9 mouse cellular contexts compared by ENCODE assay signal in genomic region chr4:130308231-130309081, GRCm38 (mm10). TPM values are rescaled to one million over a fixed set of nuclear protein-coding genes. Genes with fewer than 3 reads are reported as not detected.
DNase-seq lines count a peak whose midpoint lies in the region; ATAC-seq and TF ChIP-seq lines count a peak whose summit lies in the region.
"Had no signal": no experiment of that assay in that cellular context is flagged by ENCODE, and none has a peak within 500 bp of the region (broad histone marks: within the 10 kb centered on the region; RNA-seq: fewer than 3 reads in every experiment).

Gene Fabp3, plus strand, starts transcription at chr4:130308595.
Gene Gm10570, minus strand, starts transcription at chr4:130308674.

- peak; percentile 15 for DNase-seq in ovary, postnatal 10 days (ENCODE audit: low spot score)
- no peak for DNase-seq in ovary, postnatal 14 days (ENCODE audit: low spot score)
- DNase-seq in liver, embryonic 11.5 days (ENCODE audit: low spot score) = peak; percentile 59
- peak; percentile 60 for DNase-seq in neural tube, embryonic 10.5 days (ENCODE audit: extremely low spot score, low spot score)
- DNase-seq in c-Kit-positive CD71-positive TER-119-positive erythroid progenitor cells, embryonic 14.5 days (ENCODE audit: low spot score) = no peak

- H3K9ac ChIP-seq in heart, embryonic 12.5 days = peak within 1 kb of the TSS; percentile 88
- peak within 1 kb of the TSS; percentile 66 for H3K9ac ChIP-seq in kidney, embryonic 16.5 days (replicated peaks; ENCODE audit: low read length)
- H3K9ac ChIP-seq in liver, embryonic 11.5 days (ENCODE audit: low read depth, low read length) = peak within 1 kb of the TSS; percentile 53

- under 1% methylated on average over 52 of the region's 52 CpGs for WGBS in heart, embryonic 12.5 days
- WGBS in kidney, embryonic 16.5 days = under 1% methylated on average over 52 of the region's 52 CpGs
- WGBS in liver, embryonic 11.5 days = under 1% methylated on average over 52 of the region's 52 CpGs

- TF ChIP-seq POLR2A in embryonic fibroblast, embryonic 13.5 days (IDR thresholded peaks at IDR 0.05; ENCODE audit: low read depth, low read length) = peak; percentile 47; the same call in 1 of the 2 replicates

- H3K4me1 ChIP-seq in embryonic fibroblast, embryonic 13.5 days (ENCODE audit: control insufficient read depth, insufficient read depth, low read length) = no peaks in the 10 kb centered on the region; the same call in 1 of the 2 replicates
- H3K4me1 ChIP-seq in heart, embryonic 12.5 days (replicated peaks) = peaks cover 45% of the 10 kb centered on the region
- peaks cover 18% of the 10 kb centered on the region for H3K4me1 ChIP-seq in kidney, embryonic 16.5 days (ENCODE audit: insufficient read depth, low read length)
- H3K4me1 ChIP-seq in liver, embryonic 11.5 days (replicated peaks; ENCODE audit: control insufficient read depth, insufficient read depth, low read length) = peaks cover 13% of the 10 kb centered on the region

- peaks cover 40% of the 10 kb centered on the region for H3K27me3 ChIP-seq in heart, embryonic 12.5 days (replicated peaks)
- peaks cover 31% of the 10 kb centered on the region for H3K27me3 ChIP-seq in kidney, embryonic 16.5 days (ENCODE audit: insufficient read depth, low read length)
- peaks cover 44% of the 10 kb centered on the region for H3K27me3 ChIP-seq in liver, embryonic 11.5 days (replicated peaks; ENCODE audit: control insufficient read depth, insufficient read depth, low read length)

- H3K27ac ChIP-seq in embryonic fibroblast, embryonic 13.5 days (ENCODE audit: insufficient read depth, low read length) = no peak within 1 kb of the TSS
- peak within 1 kb of the TSS; percentile 87 for H3K27ac ChIP-seq in heart, embryonic 12.5 days (ENCODE audit: poor library complexity, severe bottlenecking)
- H3K27ac ChIP-seq in kidney, embryonic 16.5 days (ENCODE audit: low read length) = peak within 1 kb of the TSS; percentile 82
- no peak within 1 kb of the TSS for H3K27ac ChIP-seq in liver, embryonic 11.5 days (ENCODE audit: low read depth, low read length)

- no peaks in the 10 kb centered on the region for H3K9me3 ChIP-seq in heart, embryonic 12.5 days (replicated peaks)
- no peaks in the 10 kb centered on the region for H3K9me3 ChIP-seq in kidney, embryonic 16.5 days (ENCODE audit: low read length)
- no peaks in the 10 kb centered on the region for H3K9me3 ChIP-seq in liver, embryonic 11.5 days (ENCODE audit: control insufficient read depth, low read length)
- H3K9me3 ChIP-seq: G1E had no signal

- H3K36me3 ChIP-seq in heart, embryonic 12.5 days = peaks cover 19% of the 10 kb centered on the region
- H3K36me3 ChIP-seq in kidney, embryonic 16.5 days (ENCODE audit: insufficient read depth, low read length) = no peaks in the 10 kb centered on the region
- H3K36me3 ChIP-seq in liver, embryonic 11.5 days (ENCODE audit: control insufficient read depth, insufficient read depth, low read length) = no peaks in the 10 kb centered on the region

- TF ChIP-seq CTCF in embryonic fibroblast, embryonic 13.5 days (IDR thresholded peaks at IDR 0.05; ENCODE audit: borderline replicate concordance, insufficient read depth, low read length) = no peak

- H3K4me3 ChIP-seq in embryonic fibroblast, embryonic 13.5 days (ENCODE audit: insufficient read depth, low read length) = peak within 1 kb of the TSS; percentile 51
- peak within 1 kb of the TSS; percentile 66 for H3K4me3 ChIP-seq in heart, embryonic 12.5 days
- H3K4me3 ChIP-seq in kidney, embryonic 16.5 days (ENCODE audit: low read length) = peak within 1 kb of the TSS; percentile 53
- H3K4me3 ChIP-seq in liver, embryonic 11.5 days (ENCODE audit: low read depth, low read length) = peak within 1 kb of the TSS; percentile 56

- peak within 1 kb of the TSS; percentile 80 for H3K4me2 ChIP-seq in heart, embryonic 12.5 days
- H3K4me2 ChIP-seq in kidney, embryonic 16.5 days (replicated peaks; ENCODE audit: low read depth, low read length) = peak within 1 kb of the TSS; percentile 93
- H3K4me2 ChIP-seq in liver, embryonic 11.5 days = peak within 1 kb of the TSS; percentile 96

- peak; percentile 72 for ATAC-seq in heart, embryonic 12.5 days (ENCODE audit: insufficient number of reproducible peaks, low FRiP score)
- ATAC-seq in kidney, embryonic 16.5 days (ENCODE audit: low FRiP score, low TSS enrichment) = peak; percentile 43; the same call in 1 of the 2 replicates
- peak; percentile 44 for ATAC-seq in liver, embryonic 11.5 days (replicated peaks; ENCODE audit: low FRiP score)

RNA-seq across cellular contexts. Expression of gene Fabp3, which starts in this region (rescaled TPM):
- 13.5 and 25.5 TPM in 2 replicates for polyA plus RNA-seq in embryonic fibroblast, embryonic 13.5 days (2011; ENCODE audit: insufficient read length, low read depth, missing spikeins)
- 762 and 794 TPM in 2 replicates for polyA plus RNA-seq in heart, embryonic 12.5 days (2016; fragmentation: Nextera tagmentation; extraction: Ambion mirVana)
- polyA plus RNA-seq in kidney, embryonic 16.5 days (2015; fragmentation: Nextera tagmentation; extraction: Ambion mirVana) = 136 and 161 TPM in 2 replicates
- polyA plus RNA-seq in liver, embryonic 11.5 days (2014; fragmentation: Nextera tagmentation; extraction: Ambion mirVana) = 5.0 and 6.4 TPM in 2 replicates
- polyA plus RNA-seq: G1E had no signal

RNA-seq across cellular contexts. Expression of gene Gm10570, which starts in this region (rescaled TPM):
- not detected in 2 replicates for polyA plus RNA-seq in embryonic fibroblast, embryonic 13.5 days (2011; ENCODE audit: insufficient read length, low read depth, missing spikeins)
- 0.88 and 1.5 TPM in 2 replicates for polyA plus RNA-seq in heart, embryonic 12.5 days (2016; fragmentation: Nextera tagmentation; extraction: Ambion mirVana)
- 0.57 TPM in 1 of 2 replicates, not detected in the other for polyA plus RNA-seq in kidney, embryonic 16.5 days (2015; fragmentation: Nextera tagmentation; extraction: Ambion mirVana)
- not detected in 2 replicates for polyA plus RNA-seq in liver, embryonic 11.5 days (2014; fragmentation: Nextera tagmentation; extraction: Ambion mirVana)
- polyA plus RNA-seq: G1E had no signal

Comparison
In these comparisons a context has a peak if more than half of its experiments do, and no peak if none do; other contexts are left out.
1. DNase-seq: peak in ovary, postnatal 10 days (single experiment), liver, embryonic 11.5 days (single experiment) and neural tube, embryonic 10.5 days (single experiment); none in ovary, postnatal 14 days (single experiment) and c-Kit-positive CD71-positive TER-119-positive erythroid progenitor cells, embryonic 14.5 days (single experiment).
2. H3K27ac ChIP-seq: peak in heart, embryonic 12.5 days (single experiment) and kidney, embryonic 16.5 days (single experiment); none in embryonic fibroblast, embryonic 13.5 days (single experiment) and liver, embryonic 11.5 days (single experiment).
3. Peak in every context shown above with its lines, with median percentiles within 50 percentile points of each other: H3K4me3 ChIP-seq, ATAC-seq, H3K4me2 ChIP-seq and H3K9ac ChIP-seq.